Mouse (Mus musculus) frontal cortex, postnatal 14 days (tissue): ENCODE measurements at regions not wholly inside any gene's neighbourhood (a gene's known extent, or its start where the extent isn't known, plus 50 kb on each side); places are given as distances from the start of the nearest gene placed in this dataset.

Experiments used
- DNase-seq, 2 experiments: peaks; one replicate each; pipeline ENCODE4 v3.0.0; 2022; ENCODE audit warnings: low spot score in 2 of 2

- DNase-seq: no peak
Observed at GRCm38 (mm10) chr6:73401059-73401458, 68.4 kb downstream of the 4931417E11Rik start.

DNA sequence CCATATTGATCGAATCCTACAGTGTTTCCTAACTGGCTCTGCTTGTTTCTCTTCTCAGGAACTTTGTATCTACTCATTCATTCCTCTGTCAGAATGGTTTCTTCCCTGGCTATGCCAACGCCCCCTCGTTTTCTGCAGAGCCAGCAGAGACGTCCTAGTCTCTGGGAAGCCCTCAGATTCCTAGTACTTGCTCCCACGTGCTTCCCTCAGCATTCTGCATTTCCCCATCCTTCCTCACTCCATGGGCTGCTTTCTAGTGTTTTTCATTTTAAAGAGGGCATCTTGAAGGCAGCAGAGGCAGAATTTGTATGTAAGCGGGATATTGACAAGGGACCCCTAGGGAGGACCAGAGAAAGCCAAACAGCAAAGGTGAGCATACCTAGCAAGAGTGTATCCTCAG lies 80.2 kb downstream of the 4931417E11Rik start:
- no peak for DNase-seq

- no peak for DNase-seq
Observed at GRCm38 (mm10) chr6:73386261-73386660, 83.2 kb downstream of the 4931417E11Rik start.

GRCm38 (mm10) chr6:73379825-73380224 lies 89.6 kb downstream of the 4931417E11Rik start:
- DNase-seq: no peak

DNA sequence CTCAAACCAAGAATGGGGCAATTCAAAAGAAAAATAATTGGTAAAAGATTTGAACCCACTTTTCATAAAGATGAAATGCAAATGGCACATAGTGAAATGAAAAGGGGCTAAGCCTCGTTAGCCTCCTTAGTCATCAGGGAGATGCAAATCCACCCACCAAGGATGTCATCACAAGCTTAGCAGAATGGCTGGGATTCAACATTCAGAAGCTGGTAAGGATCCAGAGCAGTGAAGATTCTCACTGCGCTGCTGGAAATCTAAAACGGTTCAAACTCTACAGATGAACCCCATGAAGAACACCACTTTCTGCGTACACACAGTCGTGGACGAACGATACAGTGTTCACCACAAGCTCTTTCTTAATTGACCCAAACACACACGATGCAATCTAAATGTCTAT lies 91.6 kb downstream of the 4931417E11Rik start:
- DNase-seq: no peak

DNA sequence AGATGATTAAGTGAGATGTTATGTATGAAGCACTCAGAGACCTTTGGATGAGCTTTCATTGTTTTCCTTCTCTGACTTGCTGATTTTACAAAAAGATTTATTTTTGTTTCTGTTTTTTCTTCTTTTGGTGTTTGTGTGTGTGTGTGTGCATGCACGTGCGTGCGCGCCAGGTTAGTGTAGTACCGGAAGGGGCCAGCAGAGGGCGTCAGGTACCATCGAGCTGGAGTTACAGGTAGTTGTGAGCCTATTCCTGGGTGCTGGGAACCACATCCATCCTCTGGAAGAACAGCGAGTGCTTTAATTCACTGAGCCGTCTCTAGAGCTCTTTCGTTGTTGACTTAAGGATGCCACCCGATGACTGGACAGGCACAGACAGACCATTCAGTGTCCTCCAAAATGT lies 93.2 kb downstream of the 4931417E11Rik start:
- DNase-seq: no peak

DNA sequence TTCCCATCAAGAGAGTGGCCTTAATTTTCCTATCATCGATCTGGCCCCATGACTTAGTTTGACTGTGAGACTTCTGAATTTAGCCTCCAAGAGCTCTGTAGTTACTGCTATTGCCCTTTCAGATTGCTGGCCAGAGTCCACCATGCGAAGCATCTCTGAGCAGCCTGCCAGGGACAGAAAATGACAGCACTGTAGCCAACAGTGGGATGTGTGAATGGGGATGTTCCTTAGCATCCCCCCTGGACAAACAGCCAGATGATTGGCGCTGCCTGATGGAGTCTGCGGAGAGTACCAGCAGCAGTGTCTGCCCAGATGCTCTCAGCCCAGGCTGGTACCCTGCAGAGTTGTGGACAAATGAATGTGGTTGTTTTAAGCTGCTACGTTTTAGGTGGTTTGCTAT lies 96.6 kb downstream of the 4931417E11Rik start:
- no peak for DNase-seq

GRCm38 (mm10) chr6:73371866-73372265 lies 97.6 kb downstream of the 4931417E11Rik start:
- no peak for DNase-seq

DNA sequence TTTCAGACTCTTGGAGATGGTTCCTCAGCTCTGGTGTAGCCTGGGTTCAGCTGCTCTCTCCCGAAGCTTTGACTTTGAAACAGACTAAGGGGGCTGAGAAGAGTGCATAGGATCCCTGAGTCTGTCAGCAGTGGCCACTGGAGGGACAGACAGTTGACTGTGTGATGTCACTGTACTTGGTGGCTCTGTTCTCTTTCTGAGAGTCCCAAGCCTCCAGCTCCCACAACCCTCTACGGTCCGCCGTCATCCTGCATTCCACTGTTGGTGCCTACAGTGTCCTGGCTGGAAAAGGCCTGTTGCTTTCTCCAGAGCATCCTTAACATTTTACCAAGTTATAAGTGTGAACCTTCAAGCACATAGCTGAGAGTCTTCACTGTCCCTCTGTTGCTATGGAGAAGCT lies 98.6 kb downstream of the 4931417E11Rik start:
- no peak for DNase-seq

DNA sequence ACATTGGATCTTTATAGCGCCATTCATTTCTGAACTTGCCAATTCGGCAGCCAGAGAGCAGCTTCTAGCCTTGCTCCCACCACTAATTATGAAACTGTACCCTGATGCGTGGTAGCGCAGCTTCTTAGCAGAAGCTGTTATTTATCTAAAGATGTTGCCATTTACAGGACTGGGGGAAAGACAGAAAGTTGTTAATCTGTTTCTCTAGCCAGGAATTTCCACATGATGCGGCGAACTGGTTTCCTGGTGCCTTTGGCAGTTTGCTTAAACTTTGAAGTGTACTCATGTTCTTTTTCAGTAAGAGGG lies 100.7 kb downstream of the 4931417E11Rik start:
- DNase-seq: no peak

GRCm38 (mm10) chr6:73368047-73368835 lies 101.2 kb downstream of the 4931417E11Rik start:
- no peak for DNase-seq

DNA sequence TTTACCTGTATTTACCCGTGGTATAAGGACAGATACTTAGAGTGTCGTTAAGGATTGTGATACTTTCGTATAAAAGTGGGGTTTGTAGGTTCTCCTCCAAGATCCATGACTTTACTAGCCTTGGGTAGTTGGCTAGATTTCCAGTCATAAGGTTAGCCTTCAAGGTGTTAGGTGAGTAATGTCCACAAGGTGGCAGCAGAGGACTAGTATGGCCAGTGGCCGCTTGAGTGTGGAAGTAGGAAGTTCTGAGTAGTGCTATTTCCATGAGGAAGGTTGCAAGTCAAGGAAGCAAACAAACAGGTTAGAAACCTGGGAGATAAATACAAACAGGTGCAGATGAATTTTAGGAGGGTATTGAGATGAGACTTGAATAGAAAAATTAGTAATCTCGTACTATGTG lies 101.9 kb downstream of the 4931417E11Rik start:
- DNase-seq: peak; percentile 29 to 77

- no peak for DNase-seq
Observed at GRCm38 (mm10) chr6:73366626-73367025, 102.8 kb downstream of the 4931417E11Rik start.

DNA sequence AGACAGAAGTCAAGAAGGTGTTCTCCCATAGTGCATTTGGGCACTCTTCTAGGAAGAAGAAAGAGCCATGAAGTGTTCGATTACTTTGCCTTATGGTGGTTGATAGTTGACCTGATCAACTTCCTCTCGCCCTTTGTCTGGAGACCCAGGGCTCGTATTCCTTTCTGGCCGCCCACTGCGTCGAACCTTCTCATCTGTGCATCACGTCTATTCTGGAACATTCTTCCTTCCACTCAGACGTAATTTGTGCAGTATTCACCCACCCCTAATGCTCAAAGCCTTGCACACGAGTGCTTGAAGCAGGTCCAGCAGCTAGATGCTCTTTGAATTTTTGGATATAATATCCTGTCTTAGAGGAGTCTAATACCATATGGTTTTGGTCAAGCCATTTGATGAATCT lies 104.2 kb downstream of the 4931417E11Rik start:
- no peak for DNase-seq

DNA sequence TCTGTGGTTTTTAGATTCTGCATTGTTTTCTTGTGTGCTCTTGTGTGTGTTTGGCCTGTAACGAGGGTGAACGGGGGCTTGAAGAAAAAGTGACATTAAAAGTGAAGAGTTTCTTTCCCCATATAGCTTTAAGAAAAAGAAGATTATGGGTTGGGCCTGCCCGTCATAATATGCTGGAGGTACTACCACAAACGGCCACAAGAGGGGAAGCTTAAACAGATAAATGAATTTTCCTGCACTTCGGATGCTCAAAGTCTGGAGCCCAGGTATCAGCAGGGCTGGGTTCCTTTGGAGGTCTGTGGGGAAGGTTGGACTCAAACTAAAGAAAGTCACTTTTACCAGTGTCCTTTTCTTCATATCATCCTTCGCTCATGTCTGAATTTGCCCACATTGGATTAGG lies 86.8 kb downstream of the Suclg1 start:
- peak in 1 of 2 experiments; percentile 22 for DNase-seq

GRCm38 (mm10) chr6:73329666-73330065 lies 81.5 kb downstream of the Suclg1 start:
- DNase-seq: no peak
